Mouse (Mus musculus): ENCODE results near the gene Spata46. TPM values are rescaled to one million over a fixed set of nuclear protein-coding genes. Genes with fewer than 3 reads are reported as not detected.

Gene Spata46
- total RNA-seq (2018; cell fraction: chromatin; rRNA removed): not detected
- not detected for total RNA-seq (2018; cell fraction: cytosol; rRNA removed)
- total RNA-seq (2018; cell fraction: nucleus; rRNA removed): not detected
- polyA plus RNA-seq (2018): not detected in 3 replicates

- WGBS (ENCODE audit: missing documents): 92% methylated on average over 4 of the region's 4 CpGs
- Histone ChIP-seq H3K4me3 (ENCODE audit: inconsistent target) (no peak within 1 kb of the TSS), H3K27ac (no peak within 1 kb of the TSS)
Measured at GRCm38 (mm10) chr1:170308503-170308902, at the start of gene Spata46. Gene Spata46, plus strand, starts transcription at chr1:170308803.

GRCm38 (mm10) chr1:170270281-170270680, 38.3 kb upstream of the Spata46 start:
- H3K36me3 ChIP-seq (ENCODE audit: inconsistent target): no peaks in the 10 kb centered on the region
- 63% methylated on average over 6 of the region's 6 CpGs for WGBS (ENCODE audit: missing documents)
- peak overlapping the region; percentile 5; the same call in 1 of the 2 replicates for H3K27ac ChIP-seq
- no peak overlapping the region for H3K4me3 ChIP-seq (ENCODE audit: inconsistent target)
- no peaks in the 10 kb centered on the region for H3K79me2 ChIP-seq (ENCODE audit: inconsistent target)

More at GRCm38 (mm10) chr1:170308503-170308902, at the start of gene Spata46:
- no peaks in the 10 kb centered on the region for H3K36me3 ChIP-seq (ENCODE audit: inconsistent target)
- no peaks in the 10 kb centered on the region for H3K79me2 ChIP-seq (ENCODE audit: inconsistent target)

- Histone ChIP-seq H3K4me3 (ENCODE audit: inconsistent target) (no peak overlapping the region), H3K27ac (peak overlapping the region; percentile 5; the same call in 1 of the 2 replicates), H3K36me3 (ENCODE audit: inconsistent target) (no peaks in the 10 kb centered on the region), H3K79me2 (ENCODE audit: inconsistent target) (no peaks in the 10 kb centered on the region)
- WGBS (ENCODE audit: missing documents): 70% methylated on average over 4 of the region's 4 CpGs
Measured at GRCm38 (mm10) chr1:170270696-170271095, 37.9 kb upstream of the Spata46 start.

- Histone ChIP-seq H3K4me3 (ENCODE audit: inconsistent target) (no peak overlapping the region), H3K27ac (no peak overlapping the region), H3K36me3 (ENCODE audit: inconsistent target) (no peaks in the 10 kb centered on the region), H3K79me2 (ENCODE audit: inconsistent target) (peaks cover 6% of the 10 kb centered on the region)
Measured at GRCm38 (mm10) chr1:170273252-170273651, 35.4 kb upstream of the Spata46 start.

- 17% methylated on average over 1 of the region's 3 CpGs for WGBS (ENCODE audit: missing documents)
- peak within 1 kb of the TSS; percentile 22; the same call in 1 of the 2 replicates for H3K27ac ChIP-seq
Measured at GRCm38 (mm10) chr1:170277016-170277415, 31.6 kb upstream of the Spata46 start, which contains the start of gene Sh2d1b1. Gene Sh2d1b1, plus strand, starts transcription at chr1:170277320.

GRCm38 (mm10) chr1:170282415-170283129, 26.0 kb upstream of the Spata46 start:
- 4% methylated on average over 4 of the region's 4 CpGs for WGBS (ENCODE audit: missing documents)
- Histone ChIP-seq H3K36me3 (ENCODE audit: inconsistent target) (no peaks in the 10 kb centered on the region), H3K27ac (peak overlapping the region; percentile 93), H3K4me3 (ENCODE audit: inconsistent target) (no peak overlapping the region), H3K79me2 (ENCODE audit: inconsistent target) (peaks cover 9% of the 10 kb centered on the region)

More at GRCm38 (mm10) chr1:170277016-170277415, 31.6 kb upstream of the Spata46 start, which contains the start of gene Sh2d1b1:
- Histone ChIP-seq H3K4me3 (ENCODE audit: inconsistent target) (no peak within 1 kb of the TSS), H3K36me3 (ENCODE audit: inconsistent target) (no peaks in the 10 kb centered on the region), H3K79me2 (ENCODE audit: inconsistent target) (peaks cover 9% of the 10 kb centered on the region)

- H3K27ac ChIP-seq: no peak overlapping the region
- no peak overlapping the region for H3K4me3 ChIP-seq (ENCODE audit: inconsistent target)
- no peaks in the 10 kb centered on the region for H3K36me3 ChIP-seq (ENCODE audit: inconsistent target)
- no peaks in the 10 kb centered on the region for H3K79me2 ChIP-seq (ENCODE audit: inconsistent target)
- 46% methylated on average over 9 of the region's 9 CpGs for WGBS (ENCODE audit: missing documents)
Measured at GRCm38 (mm10) chr1:170292239-170292951, 16.2 kb upstream of the Spata46 start.

- Histone ChIP-seq H3K36me3 (ENCODE audit: inconsistent target) (no peaks in the 10 kb centered on the region), H3K27ac (no peak overlapping the region), H3K4me3 (ENCODE audit: inconsistent target) (no peak overlapping the region), H3K79me2 (ENCODE audit: inconsistent target) (no peaks in the 10 kb centered on the region)
- WGBS (ENCODE audit: missing documents): 99% methylated on average over 5 of the region's 5 CpGs
Measured at GRCm38 (mm10) chr1:170293257-170293656, 15.3 kb upstream of the Spata46 start.

- H3K36me3 ChIP-seq (ENCODE audit: inconsistent target): no peaks in the 10 kb centered on the region
- no peak overlapping the region for H3K4me3 ChIP-seq (ENCODE audit: inconsistent target)
- no peaks in the 10 kb centered on the region for H3K79me2 ChIP-seq (ENCODE audit: inconsistent target)
- H3K27ac ChIP-seq: no peak overlapping the region
- 90% methylated on average over 15 of the region's 15 CpGs for WGBS (ENCODE audit: missing documents)
Measured at GRCm38 (mm10) chr1:170294786-170295570, 13.6 kb upstream of the Spata46 start.

GRCm38 (mm10) chr1:170299496-170299895, 9.1 kb upstream of the Spata46 start:
- Histone ChIP-seq H3K4me3 (ENCODE audit: inconsistent target) (no peak overlapping the region), H3K27ac (no peak overlapping the region), H3K79me2 (ENCODE audit: inconsistent target) (no peaks in the 10 kb centered on the region), H3K36me3 (ENCODE audit: inconsistent target) (no peaks in the 10 kb centered on the region)
- 44% methylated on average over 4 of the region's 4 CpGs for WGBS (ENCODE audit: missing documents)

GRCm38 (mm10) chr1:170301686-170302085, 6.9 kb upstream of the Spata46 start:
- H3K79me2 ChIP-seq (ENCODE audit: inconsistent target): no peaks in the 10 kb centered on the region
- no peak overlapping the region for H3K27ac ChIP-seq
- H3K4me3 ChIP-seq (ENCODE audit: inconsistent target): no peak overlapping the region
- no peaks in the 10 kb centered on the region for H3K36me3 ChIP-seq (ENCODE audit: inconsistent target)
- WGBS (ENCODE audit: missing documents): 96% methylated on average over 9 of the region's 9 CpGs

GRCm38 (mm10) chr1:170302456-170302855, 6.1 kb upstream of the Spata46 start:
- 96% methylated on average over 5 of the region's 6 CpGs for whole genome bisulfite sequencing (ENCODE audit: missing documents)
- Histone ChIP-seq H3K79me2 (ENCODE audit: inconsistent target) (no peaks in the 10 kb centered on the region), H3K27ac (no peak overlapping the region), H3K4me3 (ENCODE audit: inconsistent target) (no peak overlapping the region), H3K36me3 (ENCODE audit: inconsistent target) (no peaks in the 10 kb centered on the region)

- H3K27ac ChIP-seq: no peak overlapping the region
- H3K79me2 ChIP-seq (ENCODE audit: inconsistent target): no peaks in the 10 kb centered on the region
- H3K4me3 ChIP-seq (ENCODE audit: inconsistent target): no peak overlapping the region
- H3K36me3 ChIP-seq (ENCODE audit: inconsistent target): no peaks in the 10 kb centered on the region
- 98% methylated on average over 4 of the region's 6 CpGs for WGBS (ENCODE audit: missing documents)
Measured at GRCm38 (mm10) chr1:170303103-170303502, 5.5 kb upstream of the Spata46 start.

GRCm38 (mm10) chr1:170305002-170305401, 3.6 kb upstream of the Spata46 start:
- WGBS (ENCODE audit: missing documents): 56% methylated on average over 10 of the region's 10 CpGs
- no peak overlapping the region for H3K27ac ChIP-seq

More at GRCm38 (mm10) chr1:170305002-170305401, 3.6 kb upstream of the Spata46 start:
- H3K36me3 ChIP-seq (ENCODE audit: inconsistent target): no peaks in the 10 kb centered on the region
- H3K4me3 ChIP-seq (ENCODE audit: inconsistent target): no peak overlapping the region
- H3K79me2 ChIP-seq (ENCODE audit: inconsistent target): no peaks in the 10 kb centered on the region
